Mouse (Mus musculus): ENCODE results near the gene Adcy9.

DNA sequence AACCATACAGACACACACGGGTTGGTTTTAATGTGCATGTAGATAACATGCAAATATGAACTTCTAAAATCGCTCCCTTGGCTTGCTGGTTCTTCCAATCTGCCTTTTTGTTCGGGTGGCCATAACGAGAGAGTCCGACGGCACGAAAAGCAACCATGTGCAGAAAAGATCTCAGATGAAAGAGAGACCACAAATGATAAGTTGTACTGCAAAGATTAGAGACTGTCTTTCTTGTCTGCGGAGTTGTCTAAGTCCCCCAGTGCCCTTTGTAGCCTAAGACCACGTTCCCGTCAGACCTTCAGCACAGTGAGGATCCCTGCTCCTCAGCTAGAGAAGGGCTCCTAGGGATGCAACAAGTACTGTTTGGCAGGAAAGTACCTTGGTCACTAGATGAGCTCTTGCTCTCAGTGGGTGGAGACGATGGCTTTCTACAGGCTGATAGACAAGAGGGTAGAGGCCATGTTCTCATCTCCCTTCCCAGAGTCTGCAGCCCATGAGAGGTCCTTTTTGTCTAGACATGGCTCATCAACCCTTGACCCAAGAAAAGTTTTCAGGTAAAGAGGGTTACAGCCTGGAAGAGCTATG, 136.9 kb downstream of the Adcy9 start:
- no peak for TF ChIP-seq CTCF (IDR thresholded peaks at IDR 0.05; ENCODE audit: low read depth, low read length)
- TF ChIP-seq POLR2A (IDR thresholded peaks at IDR 0.05; ENCODE audit: extremely low read depth, insufficient read depth, low read length) = no peak
